26 mouse cellular contexts compared by ENCODE assay signal in the genomic region with DNA sequence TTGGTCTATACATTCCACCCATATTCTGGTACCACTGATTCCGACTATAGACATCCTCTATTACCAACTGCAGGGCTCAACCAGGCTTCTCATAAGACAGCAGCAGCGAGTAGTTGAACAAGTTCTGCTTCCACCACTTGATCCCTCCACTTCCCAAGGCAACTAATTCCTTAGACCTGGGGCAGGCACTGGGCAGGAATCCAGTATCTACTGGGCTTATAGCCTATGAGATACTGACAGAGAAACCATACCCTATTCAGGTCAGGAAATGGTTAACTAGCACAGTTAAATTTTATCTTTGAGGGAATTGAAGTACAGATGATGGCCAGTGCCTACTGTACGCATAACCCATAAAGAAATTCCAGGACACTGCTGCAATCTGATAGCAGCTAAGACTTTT.
A peak's percentile ranks its signal among the peaks of the same experiment; 100 is the strongest.
DNase-seq lines count a peak whose midpoint lies in the region; TF ChIP-seq lines count a peak whose summit lies in the region.
"Had no signal": no experiment of that assay in that cellular context is flagged by ENCODE, and none has a peak within 500 bp of the region (broad histone marks: within the 10 kb centered on the region; RNA-seq: fewer than 3 reads in every experiment).

No protein-coding gene starts in this region.

- no peak overlapping the region for H3K4me3 ChIP-seq in kidney, adult 2 months (ENCODE audit: insufficient read depth, low read depth, low read length)
- H3K4me3 ChIP-seq: embryonic facial prominence, embryonic 10.5 days; embryonic facial prominence, embryonic 13.5 days; erythroblast, embryonic 14.5 days; forebrain, embryonic 12.5 days; forebrain, embryonic 15.5 days; heart, embryonic 13.5 days; hindbrain, embryonic 12.5 days; hindbrain, embryonic 15.5 days had no signal

- no peak for TF ChIP-seq CTCF in kidney, adult 2 months (conservative IDR thresholded peaks at IDR 0.05; ENCODE audit: insufficient read depth, insufficient read length, low read depth, low read length)

- no peaks in the 10 kb centered on the region for H3K27me3 ChIP-seq in kidney, adult 2 months (replicated peaks; ENCODE audit: control insufficient read depth, insufficient read depth, low read length)
- H3K27me3 ChIP-seq: embryonic facial prominence, embryonic 13.5 days; forebrain, embryonic 12.5 days; forebrain, embryonic 15.5 days; heart, embryonic 13.5 days; hindbrain, embryonic 12.5 days; Patski had no signal

- DNase-seq in heart, adult 11 months: peak; percentile 13
- no peak for DNase-seq in heart, postnatal 4 days
- peak; percentile 61 for DNase-seq in kidney, adult 2 months
- DNase-seq in kidney, adult 18-20 months: no peak
- DNase-seq in kidney, postnatal 10 days: peak; percentile 45
- DNase-seq in kidney, postnatal 36 days: peak; percentile 34 to 75
- no peak for DNase-seq in adrenal gland, postnatal 4 days (ENCODE audit: low spot score in 2 of 2)
- DNase-seq in MN1 (ENCODE audit: low spot score): no peak
- DNase-seq: adrenal gland, postnatal 10 days; adrenal gland, postnatal 36 days; cerebellum, adult 11 months; cerebellum, adult 2 months; cerebellum, postnatal 10 days; cerebellum, postnatal 36 days; embryo, embryonic 11 days; gastrocnemius, postnatal 25 days; heart, postnatal 14 days had no signal

- no peaks in the 10 kb centered on the region for H3K36me3 ChIP-seq in kidney, adult 2 months (ENCODE audit: control insufficient read depth, insufficient read depth, low read length)
- H3K36me3 ChIP-seq: embryonic facial prominence, embryonic 10.5 days; embryonic facial prominence, embryonic 13.5 days; forebrain, embryonic 12.5 days; forebrain, embryonic 15.5 days; heart, embryonic 13.5 days; hindbrain, embryonic 12.5 days; hindbrain, embryonic 15.5 days had no signal

- H3K27ac ChIP-seq in kidney, adult 2 months (ENCODE audit: insufficient read depth, low read depth, low read length): no peak overlapping the region
- H3K27ac ChIP-seq: embryonic facial prominence, embryonic 10.5 days; embryonic facial prominence, embryonic 13.5 days; forebrain, embryonic 12.5 days; forebrain, embryonic 15.5 days; heart, embryonic 13.5 days; hindbrain, embryonic 12.5 days; hindbrain, embryonic 15.5 days had no signal

- 63% methylated on average over 3 of the region's 3 CpGs for WGBS in kidney, adult 2 months

- H3K4me1 ChIP-seq in kidney, adult 2 months (ENCODE audit: control insufficient read depth, insufficient read depth, low read length): peaks cover 2% of the 10 kb centered on the region; the same call in 1 of the 2 replicates
- H3K4me1 ChIP-seq: embryonic facial prominence, embryonic 13.5 days; forebrain, embryonic 12.5 days; forebrain, embryonic 15.5 days; heart, embryonic 13.5 days; hindbrain, embryonic 12.5 days; hindbrain, embryonic 15.5 days had no signal

- no peak for TF ChIP-seq POLR2A in kidney, adult 2 months (IDR thresholded peaks at IDR 0.05; ENCODE audit: low read depth, low read length)

Comparison
In these comparisons a context has a peak if more than half of its experiments do, and no peak if none do; other contexts are left out.
1. DNase-seq: peak in heart, adult 11 months (single experiment), kidney, adult 2 months (single experiment), kidney, postnatal 10 days (single experiment) and kidney, postnatal 36 days (2 of 2); none in heart, postnatal 4 days (single experiment), kidney, adult 18-20 months (single experiment), adrenal gland, postnatal 4 days (0 of 2) and MN1 (single experiment).